Mouse (Mus musculus) ES-Bruce4 (cell line): ENCODE results near the gene Gapt. TPM values are rescaled to one million over a fixed set of nuclear protein-coding genes. Genes with fewer than 3 reads are reported as not detected.
"Not testable (repeated sequence)": the region's sequence is repeated elsewhere in the genome, so short reads cannot be mapped to it uniquely, and the experiment has no call there.

Experiments
- H3K27ac ChIP-seq: 2 replicates; pipeline ENCODE4 v1.5.1; 2012; ENCODE audit warnings: low read length, inconsistent platforms; ENCODE audit not compliant: insufficient read depth
- H3K27me3 ChIP-seq: 2 replicates; pipeline ENCODE4 v1.6.1; 2012; ENCODE audit warnings: mild to moderate bottlenecking, low read length, inconsistent platforms; ENCODE audit not compliant: control insufficient read depth, poor library complexity, insufficient read depth, severe bottlenecking
- H3K36me3 ChIP-seq: 2 replicates; pipeline ENCODE4 v1.6.1; 2012; ENCODE audit warnings: inconsistent platforms, mild to moderate bottlenecking, low read length, moderate library complexity; ENCODE audit not compliant: control insufficient read depth, poor library complexity, insufficient read depth, severe bottlenecking
- H3K4me1 ChIP-seq: one replicate; pipeline ENCODE4 v1.8.1; 2011; ENCODE audit warnings: low read length; ENCODE audit not compliant: control insufficient read depth, insufficient read depth
- H3K4me3 ChIP-seq: 2 replicates; pipeline ENCODE4 v1.5.1; 2011; ENCODE audit warnings: low read depth, mild to moderate bottlenecking, low read length
- H3K9ac ChIP-seq: 2 replicates; pipeline ENCODE4 v1.6.1; 2012; ENCODE audit warnings: low read depth, mild to moderate bottlenecking, inconsistent platforms; ENCODE audit not compliant: poor library complexity, severe bottlenecking
- H3K9me3 ChIP-seq: replicated peaks from 2 replicates; pipeline ENCODE4 v1.6.1; 2012; ENCODE audit warnings: mild to moderate bottlenecking, low read length, inconsistent platforms; ENCODE audit not compliant: control insufficient read depth, poor library complexity, insufficient read depth, severe bottlenecking
- CTCF ChIP-seq: IDR thresholded peaks from one replicate; pipeline ENCODE4 v1.8.1; 2011; ENCODE audit warnings: low read depth, low read length
- EP300 ChIP-seq: IDR thresholded peaks from 2 replicates; pipeline ENCODE4 v1.6.1; 2011; ENCODE audit warnings: low read depth, low read length; ENCODE audit not compliant: insufficient read depth
- POLR2A ChIP-seq: IDR thresholded peaks from one replicate; pipeline ENCODE4 v1.8.1; 2011; ENCODE audit warnings: low read length; ENCODE audit not compliant: insufficient read depth
- polyA plus RNA-seq: library from polyadenylated mRNA; stranded (reverse); fragments of >200 nt; gene quantifications from 2 replicates; pipeline ENCODE4 v1.2.4, GENCODE M21; 2011; ENCODE audit warnings: low read depth; ENCODE audit not compliant: missing spikeins, insufficient read depth, insufficient read length

Gene Gapt
- polyA plus RNA-seq, 1 experiment = not detected

- H3K9me3 ChIP-seq = peaks cover under 1% of the 10 kb centered on the region; the same call in 1 of the 2 replicates
- no peak overlapping the region for H3K4me3 ChIP-seq
- H3K27ac ChIP-seq = no peak overlapping the region
- TF ChIP-seq POLR2A (no peak), CTCF (no peak), EP300 (no peak)
- H3K4me1 ChIP-seq = no peaks in the 10 kb centered on the region
- peaks cover 18% of the 10 kb centered on the region for H3K36me3 ChIP-seq
- peaks cover 3% of the 10 kb centered on the region; the same call in 1 of the 2 replicates for H3K27me3 ChIP-seq
- 0 out of 2 replicates have a peak overlapping the region, but pooled peaks have one; percentile 2 for H3K9ac ChIP-seq
Observed at GRCm38 (mm10) chr13:110392631-110393030, 35.6 kb upstream of the Gapt start.

GRCm38 (mm10) chr13:110392210-110392609 is 35.2 kb upstream of the Gapt start:
- Histone ChIP-seq H3K4me3 (no peak overlapping the region), H3K36me3 (peaks cover 14% of the 10 kb centered on the region), H3K4me1 (no peaks in the 10 kb centered on the region), H3K27me3 (peaks cover 3% of the 10 kb centered on the region; the same call in 1 of the 2 replicates), H3K27ac (no peak overlapping the region), H3K9ac (no peak overlapping the region), H3K9me3 (no peaks in the 10 kb centered on the region)
- no peak for TF ChIP-seq POLR2A
- TF ChIP-seq EP300 = no peak
- no peak for TF ChIP-seq CTCF

- no peak overlapping the region for H3K9ac ChIP-seq
- H3K9me3 ChIP-seq = no peaks in the 10 kb centered on the region
- no peaks in the 10 kb centered on the region for H3K4me1 ChIP-seq
- H3K27ac ChIP-seq = no peak overlapping the region
- H3K4me3 ChIP-seq = no peak overlapping the region
- TF ChIP-seq CTCF (no peak), EP300 (no peak), POLR2A (no peak)
- H3K36me3 ChIP-seq = no peaks in the 10 kb centered on the region
- H3K27me3 ChIP-seq = no peaks in the 10 kb centered on the region
Observed at GRCm38 (mm10) chr13:110384514-110384913, 27.5 kb upstream of the Gapt start.

GRCm38 (mm10) chr13:110382447-110382901 is 25.5 kb upstream of the Gapt start:
- no peaks in the 10 kb centered on the region for H3K9me3 ChIP-seq
- H3K4me3 ChIP-seq = no peak overlapping the region
- TF ChIP-seq CTCF (no peak), POLR2A (no peak), EP300 (no peak)
- no peaks in the 10 kb centered on the region for H3K36me3 ChIP-seq
- H3K4me1 ChIP-seq = no peaks in the 10 kb centered on the region
- H3K27me3 ChIP-seq = no peaks in the 10 kb centered on the region
- H3K9ac ChIP-seq = no peak overlapping the region
- H3K27ac ChIP-seq = no peak overlapping the region

- H3K4me1 ChIP-seq = no peaks in the 10 kb centered on the region
Observed at GRCm38 (mm10) chr13:110369673-110370072, 12.7 kb upstream of the Gapt start.

GRCm38 (mm10) chr13:110368556-110369040 is 11.6 kb upstream of the Gapt start:
- H3K36me3 ChIP-seq, H3K4me3 ChIP-seq, H3K9me3 ChIP-seq, H3K27ac ChIP-seq, H3K9ac ChIP-seq, H3K27me3 ChIP-seq, H3K4me1 ChIP-seq: not testable (repeated sequence)
- TF ChIP-seq CTCF = peak; percentile 82

More at GRCm38 (mm10) chr13:110369673-110370072, 12.7 kb upstream of the Gapt start:
- Histone ChIP-seq H3K9me3 (no peaks in the 10 kb centered on the region), H3K9ac (no peak overlapping the region), H3K27me3 (no peaks in the 10 kb centered on the region), H3K36me3 (no peaks in the 10 kb centered on the region), H3K27ac (no peak overlapping the region), H3K4me3 (no peak overlapping the region)
- TF ChIP-seq POLR2A (no peak), CTCF (no peak), EP300 (no peak)
